Mouse (Mus musculus): ENCODE results near the gene Dnase2b.

- TF ChIP-seq EP300 (IDR thresholded peaks at IDR 0.05; ENCODE audit: low read depth) (no peak), CTCF (IDR thresholded peaks at IDR 0.05; ENCODE audit: low read depth) (no peak)
These were observed 38.3 kb upstream of the Dnase2b start for GRCm38 (mm10) chr3:146653692-146654091.

Measured in heart, postnatal 0 days (tissue).